Mouse (Mus musculus) thymus, adult 2 months (tissue): ENCODE data around the gene Ctsh. TPM values are rescaled to one million over a fixed set of nuclear protein-coding genes. Genes with fewer than 3 reads are reported as not detected.
"Not testable (repeated sequence)": the region's sequence is repeated elsewhere in the genome, so short reads cannot be mapped to it uniquely, and the experiment has no call there.

ENCODE experiments used
- DNase-seq: peaks from one replicate; pipeline ENCODE4 v3.0.0; 2021
- H3K27ac ChIP-seq: fragments of 200-500 bp; 2 replicates; pipeline ENCODE4 v1.5.1; 2012; ENCODE audit warnings: low read length, control low read depth; ENCODE audit not compliant: control insufficient read depth, insufficient read depth
- H3K27me3 ChIP-seq: fragments of 200-500 bp; 2 replicates; pipeline ENCODE4 v1.6.1; 2012; ENCODE audit warnings: mild to moderate bottlenecking, low read length, moderate library complexity, mixed read lengths; ENCODE audit not compliant: control insufficient read depth, insufficient read depth
- H3K36me3 ChIP-seq: fragments of 200-500 bp; 2 replicates; pipeline ENCODE4 v1.6.1; 2012; ENCODE audit warnings: mild to moderate bottlenecking, low read length, moderate library complexity; ENCODE audit not compliant: control insufficient read depth, insufficient read depth
- H3K4me1 ChIP-seq: fragments of 200-500 bp; replicated peaks from 2 replicates; pipeline ENCODE4 v1.6.1; 2012; ENCODE audit warnings: low read length; ENCODE audit not compliant: control insufficient read depth, insufficient read depth
- H3K4me3 ChIP-seq: fragments of 200-500 bp; 2 replicates; pipeline ENCODE4 v1.5.1; 2012; ENCODE audit warnings: mild to moderate bottlenecking, low read length, control low read depth, moderate library complexity; ENCODE audit not compliant: control insufficient read depth, insufficient read depth
- CTCF ChIP-seq: fragments of 200-500 bp; IDR thresholded peaks from 2 replicates; pipeline ENCODE4 v1.5.1; 2012; ENCODE audit warnings: mild to moderate bottlenecking, control low read depth, low read length, moderate library complexity, borderline replicate concordance; ENCODE audit not compliant: control insufficient read depth, poor library complexity, insufficient read depth; ENCODE audit errors: extremely low read depth
- POLR2A ChIP-seq: fragments of 200-500 bp; IDR thresholded peaks from 2 replicates; pipeline ENCODE4 v1.6.1; 2012; ENCODE audit warnings: mild to moderate bottlenecking, low read length, control low read depth, moderate library complexity; ENCODE audit not compliant: control insufficient read depth, poor library complexity, insufficient read depth; ENCODE audit errors: extremely low read depth
- WGBS: fragments of 180-500 bp; shearing (Covaris S2); methylation state at CpG from one replicate; pipeline ENCODE4 v1.1.7; 2018; 5-methylcytosine and 5-hydroxymethylcytosine counted together
- polyA plus RNA-seq: library from polyadenylated mRNA; depleted of rRNA; stranded (reverse); fragments of >200 nt; gene quantifications from 2 replicates; pipeline ENCODE4 v1.2.3, GENCODE M21; 2012

Gene Ctsh
- polyA plus RNA-seq, 1 experiment = 38.9 TPM

GRCm38 (mm10) chr9:90068786-90069185, 14.8 kb downstream of the Ctsh start:
- Histone ChIP-seq H3K27ac (no peak overlapping the region), H3K4me1 (no peaks in the 10 kb centered on the region), H3K36me3 (no peaks in the 10 kb centered on the region), H3K27me3 (no peaks in the 10 kb centered on the region), H3K4me3 (no peak overlapping the region)
- TF ChIP-seq POLR2A = no peak
- no peak for TF ChIP-seq CTCF
- DNase-seq = no peak
- WGBS = 95% methylated on average over 6 of the region's 6 CpGs

- DNase-seq = no peak
- no peak overlapping the region for H3K4me3 ChIP-seq
- H3K27ac ChIP-seq = no peak overlapping the region
- 86% methylated on average over 7 of the region's 7 CpGs for WGBS
- H3K4me1 ChIP-seq = no peaks in the 10 kb centered on the region
- no peaks in the 10 kb centered on the region for H3K36me3 ChIP-seq
- no peaks in the 10 kb centered on the region for H3K27me3 ChIP-seq
- no peak for TF ChIP-seq POLR2A
- TF ChIP-seq CTCF = no peak
These were observed 15.5 kb downstream of the Ctsh start for GRCm38 (mm10) chr9:90069485-90069884.

GRCm38 (mm10) chr9:90070174-90070573, 16.2 kb downstream of the Ctsh start:
- WGBS = 89% methylated on average over 7 of the region's 7 CpGs
- H3K36me3 ChIP-seq = no peaks in the 10 kb centered on the region
- H3K4me1 ChIP-seq = no peaks in the 10 kb centered on the region
- DNase-seq = no peak
- TF ChIP-seq POLR2A (no peak), CTCF (no peak)
- no peaks in the 10 kb centered on the region for H3K27me3 ChIP-seq
- H3K4me3 ChIP-seq = no peak overlapping the region
- no peak overlapping the region for H3K27ac ChIP-seq

- H3K27ac ChIP-seq = no peak overlapping the region
- WGBS = 28% methylated on average over 4 of the region's 4 CpGs
- no peaks in the 10 kb centered on the region for H3K4me1 ChIP-seq
- no peak for DNase-seq
- no peak for TF ChIP-seq POLR2A
- no peak overlapping the region for H3K4me3 ChIP-seq
- H3K27me3 ChIP-seq = no peaks in the 10 kb centered on the region
- no peaks in the 10 kb centered on the region for H3K36me3 ChIP-seq
These were observed 21.4 kb downstream of the Ctsh start for GRCm38 (mm10) chr9:90075336-90075735.

- TF ChIP-seq POLR2A (no peak), CTCF (no peak)
- Histone ChIP-seq H3K27ac (no peak overlapping the region), H3K4me3 (no peak overlapping the region), H3K4me1 (no peaks in the 10 kb centered on the region), H3K36me3 (no peaks in the 10 kb centered on the region), H3K27me3 (no peaks in the 10 kb centered on the region)
- no peak for DNase-seq
- WGBS = 96% methylated on average over 5 of the region's 5 CpGs
These were observed 22.2 kb downstream of the Ctsh start for GRCm38 (mm10) chr9:90076131-90076530.

GRCm38 (mm10) chr9:90076849-90077461, 23.0 kb downstream of the Ctsh start:
- TF ChIP-seq CTCF (peak; percentile 55; the same call in 1 of the 2 replicates), POLR2A (no peak)
- 91% methylated on average over 8 of the region's 8 CpGs for WGBS
- Histone ChIP-seq H3K27ac (no peak overlapping the region), H3K4me3 (no peak overlapping the region), H3K27me3 (no peaks in the 10 kb centered on the region), H3K36me3 (no peaks in the 10 kb centered on the region), H3K4me1 (no peaks in the 10 kb centered on the region)
- peak; percentile 65 for DNase-seq

- H3K36me3 ChIP-seq, H3K4me3 ChIP-seq, DNase-seq, H3K27me3 ChIP-seq, H3K27ac ChIP-seq, H3K4me1 ChIP-seq: not testable (repeated sequence)
- 98% methylated on average over 6 of the region's 6 CpGs for WGBS
These were observed 28.0 kb downstream of the Ctsh start for GRCm38 (mm10) chr9:90081961-90082360.
